Mouse (Mus musculus) heart, postnatal 36 days (tissue): Measurements from ENCODE around the gene Ddah1. TPM values are rescaled to one million over a fixed set of nuclear protein-coding genes. Genes with fewer than 3 reads are reported as not detected.

Experiments
- DNase-seq, 2 experiments: peaks; one replicate each; pipeline ENCODE4 v3.0.0; 2021 to 2022
- intact Hi-C: fragments of 180-260 bp; cut with DNase I; formaldehyde crosslinking; loops from one replicate; pipeline ENCODE4 v1.15.1; 2025
- total RNA-seq, 2 experiments: library from RNA; stranded (reverse); gene quantifications; 2 replicates each; pipeline ENCODE4 v1.2.3; 2021

Gene Ddah1
- total RNA-seq, 2 experiments from 2014 or later, result 8.4 to 8.9 TPM

- DNase-seq, result peak; percentile 93
- intact Hi-C loops, result no loop called here
Observed at GRCm38 (mm10) chr3:145937505-145938404, 179.3 kb downstream of the Ddah1 start, which contains the start of gene 2410004B18Rik. Gene 2410004B18Rik, plus strand, starts transcription at chr3:145938014.

- no peak for DNase-seq
- intact Hi-C loops, result no loop called here
Observed at GRCm38 (mm10) chr3:145938405-145939349, 180.2 kb downstream of the Ddah1 start.

GRCm38 (mm10) chr3:145939402-145939801, 180.9 kb downstream of the Ddah1 start:
- no peak for DNase-seq
- intact Hi-C loops, result no loop called here

- DNase-seq, result no peak
- intact Hi-C loops, result loop anchor here (10.0 kb wide), 1 partner anchor 875 kb away; the partner anchor contains the start of gene Prkacb
Observed at GRCm38 (mm10) chr3:145939971-145940370, 181.5 kb downstream of the Ddah1 start.

GRCm38 (mm10) chr3:145941971-145942370, 183.5 kb downstream of the Ddah1 start:
- intact Hi-C loops, result loop anchor here (2.0 to 10.0 kb wide), 2 partner anchors 237 to 873 kb away; partner anchors contain the start of gene Prkacb
- DNase-seq, result peak; percentile 68 to 75

Other genes with a start within 250 kb of the Ddah1 start
- 10 to 100 TPM; 11.8 to 13.3 TPM for gene Znhit6, start 182.5 kb upstream of the Ddah1 start, total RNA-seq
- gene Ccn1, start 108.7 kb upstream of the Ddah1 start, total RNA-seq, result 10 to 100 TPM; 55.0 to 68.6 TPM
- gene Bcl10, start 164.1 kb downstream of the Ddah1 start, total RNA-seq, result 10 to 100 TPM; 18.2 to 19.6 TPM
- 10 to 100 TPM; 16.0 to 16.6 TPM for gene 2410004B18Rik, start 179.3 kb downstream of the Ddah1 start, total RNA-seq
- 10 to 100 TPM; 13.8 to 18.6 TPM for gene Syde2, start 229.2 kb downstream of the Ddah1 start, total RNA-seq